Mouse (Mus musculus): ENCODE results near the gene Vkorc1. TPM values are rescaled to one million over a fixed set of nuclear protein-coding genes. Genes with fewer than 3 reads are reported as not detected.

The Vkorc1 gene
- polyA plus RNA-seq, 1 experiment from 2014 or later: 53.2 TPM

GRCm38 (mm10) chr7:127922451-127923275 lies 27.2 kb upstream of the Vkorc1 start:
- peaks cover 77% of the 10 kb centered on the region for H3K36me3 ChIP-seq (ENCODE audit: control insufficient read depth, insufficient read depth, low read length)
- no peaks in the 10 kb centered on the region for H3K27me3 ChIP-seq (ENCODE audit: control insufficient read depth, insufficient read depth, low read length)
- no peaks in the 10 kb centered on the region for H3K9me3 ChIP-seq (ENCODE audit: control insufficient read depth, low read length)
- 87% methylated on average over 6 of the region's 6 CpGs for WGBS
- no peak overlapping the region for H3K4me2 ChIP-seq (ENCODE audit: low read length)
- ATAC-seq (ENCODE audit: low FRiP score, low TSS enrichment) (no peak), DNase-seq (no peak)
- no peaks in the 10 kb centered on the region for H3K4me1 ChIP-seq (ENCODE audit: control insufficient read depth, insufficient read depth, low read length)
- no peak overlapping the region for H3K27ac ChIP-seq (replicated peaks; ENCODE audit: low read depth, low read length)
- H3K9ac ChIP-seq (replicated peaks; ENCODE audit: low read length): no peak overlapping the region
- H3K4me3 ChIP-seq (replicated peaks; ENCODE audit: low read depth, low read length): no peak overlapping the region

- no peak overlapping the region for H3K4me3 ChIP-seq (replicated peaks; ENCODE audit: low read depth, low read length)
- ATAC-seq (ENCODE audit: low FRiP score, low TSS enrichment): no peak
- H3K36me3 ChIP-seq (ENCODE audit: control insufficient read depth, insufficient read depth, low read length): peaks cover 76% of the 10 kb centered on the region
- H3K27ac ChIP-seq (replicated peaks; ENCODE audit: low read depth, low read length): no peak overlapping the region
- H3K4me1 ChIP-seq (ENCODE audit: control insufficient read depth, insufficient read depth, low read length): no peaks in the 10 kb centered on the region
- no peak for DNase-seq
- no peaks in the 10 kb centered on the region for H3K9me3 ChIP-seq (ENCODE audit: control insufficient read depth, low read length)
- no peak overlapping the region for H3K4me2 ChIP-seq (ENCODE audit: low read length)
- WGBS: 62% methylated on average over 8 of the region's 8 CpGs
- no peaks in the 10 kb centered on the region for H3K27me3 ChIP-seq (ENCODE audit: control insufficient read depth, insufficient read depth, low read length)
- H3K9ac ChIP-seq (replicated peaks; ENCODE audit: low read length): no peak overlapping the region
These were observed 26.1 kb upstream of the Vkorc1 start for GRCm38 (mm10) chr7:127921516-127921915.

GRCm38 (mm10) chr7:127919290-127919689 lies 23.9 kb upstream of the Vkorc1 start:
- DNase-seq: no peak
- Histone ChIP-seq H3K4me2 (ENCODE audit: low read length) (no peak overlapping the region), H3K36me3 (ENCODE audit: control insufficient read depth, insufficient read depth, low read length) (peaks cover 71% of the 10 kb centered on the region), H3K9ac (replicated peaks; ENCODE audit: low read length) (no peak overlapping the region), H3K27ac (replicated peaks; ENCODE audit: low read depth, low read length) (no peak overlapping the region), H3K4me1 (ENCODE audit: control insufficient read depth, insufficient read depth, low read length) (no peaks in the 10 kb centered on the region), H3K27me3 (ENCODE audit: control insufficient read depth, insufficient read depth, low read length) (no peaks in the 10 kb centered on the region), H3K4me3 (replicated peaks; ENCODE audit: low read depth, low read length) (no peak overlapping the region), H3K9me3 (ENCODE audit: control insufficient read depth, low read length) (no peaks in the 10 kb centered on the region)
- WGBS: 81% methylated on average over 7 of the region's 7 CpGs
- ATAC-seq (ENCODE audit: low FRiP score, low TSS enrichment): no peak

- Histone ChIP-seq H3K4me2 (ENCODE audit: low read length) (no peak overlapping the region), H3K4me1 (ENCODE audit: control insufficient read depth, insufficient read depth, low read length) (peaks cover 1% of the 10 kb centered on the region), H3K9ac (replicated peaks; ENCODE audit: low read length) (no peak overlapping the region), H3K9me3 (ENCODE audit: control insufficient read depth, low read length) (no peaks in the 10 kb centered on the region), H3K27ac (replicated peaks; ENCODE audit: low read depth, low read length) (no peak overlapping the region), H3K36me3 (ENCODE audit: control insufficient read depth, insufficient read depth, low read length) (peaks cover 61% of the 10 kb centered on the region), H3K27me3 (ENCODE audit: control insufficient read depth, insufficient read depth, low read length) (no peaks in the 10 kb centered on the region), H3K4me3 (replicated peaks; ENCODE audit: low read depth, low read length) (no peak overlapping the region)
- ATAC-seq (ENCODE audit: low FRiP score, low TSS enrichment) (no peak), DNase-seq (peak; percentile 55)
- WGBS: 57% methylated on average over 3 of the region's 3 CpGs
These were observed 22.8 kb upstream of the Vkorc1 start for GRCm38 (mm10) chr7:127918203-127918602.

- Histone ChIP-seq H3K27me3 (ENCODE audit: control insufficient read depth, insufficient read depth, low read length) (no peaks in the 10 kb centered on the region), H3K4me2 (ENCODE audit: low read length) (no peak overlapping the region), H3K4me3 (replicated peaks; ENCODE audit: low read depth, low read length) (no peak overlapping the region), H3K27ac (replicated peaks; ENCODE audit: low read depth, low read length) (no peak overlapping the region), H3K36me3 (ENCODE audit: control insufficient read depth, insufficient read depth, low read length) (peaks cover 37% of the 10 kb centered on the region), H3K9me3 (ENCODE audit: control insufficient read depth, low read length) (no peaks in the 10 kb centered on the region), H3K9ac (replicated peaks; ENCODE audit: low read length) (no peak overlapping the region), H3K4me1 (ENCODE audit: control insufficient read depth, insufficient read depth, low read length) (peaks cover 9% of the 10 kb centered on the region)
- ATAC-seq (ENCODE audit: low FRiP score, low TSS enrichment): no peak
- DNase-seq: no peak
- 96% methylated on average over 12 of the region's 12 CpGs for WGBS
These were observed 19.9 kb upstream of the Vkorc1 start for GRCm38 (mm10) chr7:127915293-127915692.

- Histone ChIP-seq H3K4me3 (replicated peaks; ENCODE audit: low read depth, low read length) (peak overlapping the region; percentile 90), H3K9ac (replicated peaks; ENCODE audit: low read length) (peak overlapping the region; percentile 75), H3K27ac (replicated peaks; ENCODE audit: low read depth, low read length) (peak overlapping the region; percentile 85), H3K9me3 (ENCODE audit: control insufficient read depth, low read length) (no peaks in the 10 kb centered on the region), H3K4me1 (ENCODE audit: control insufficient read depth, insufficient read depth, low read length) (peaks cover 9% of the 10 kb centered on the region), H3K4me2 (ENCODE audit: low read length) (peak overlapping the region; percentile 74), H3K36me3 (ENCODE audit: control insufficient read depth, insufficient read depth, low read length) (peaks cover 42% of the 10 kb centered on the region), H3K27me3 (ENCODE audit: control insufficient read depth, insufficient read depth, low read length) (no peaks in the 10 kb centered on the region)
- WGBS: 29% methylated on average over 4 of the region's 4 CpGs
- ATAC-seq (ENCODE audit: low FRiP score, low TSS enrichment) (no peak), DNase-seq (no peak)
These were observed 17.5 kb upstream of the Vkorc1 start for GRCm38 (mm10) chr7:127912938-127913337.

- Histone ChIP-seq H3K4me1 (ENCODE audit: control insufficient read depth, insufficient read depth, low read length) (peaks cover 9% of the 10 kb centered on the region), H3K27me3 (ENCODE audit: control insufficient read depth, insufficient read depth, low read length) (no peaks in the 10 kb centered on the region), H3K4me3 (replicated peaks; ENCODE audit: low read depth, low read length) (peak within 1 kb of the TSS; percentile 90), H3K4me2 (ENCODE audit: low read length) (peak within 1 kb of the TSS; percentile 74), H3K9ac (replicated peaks; ENCODE audit: low read length) (peak within 1 kb of the TSS; percentile 75), H3K36me3 (ENCODE audit: control insufficient read depth, insufficient read depth, low read length) (peaks cover 43% of the 10 kb centered on the region), H3K9me3 (ENCODE audit: control insufficient read depth, low read length) (no peaks in the 10 kb centered on the region), H3K27ac (replicated peaks; ENCODE audit: low read depth, low read length) (peak within 1 kb of the TSS; percentile 85)
- ATAC-seq (ENCODE audit: low FRiP score, low TSS enrichment) (peak; percentile 95), DNase-seq (peak; percentile 97)
- 1% methylated on average over 40 of the region's 40 CpGs for WGBS
These were observed 16.9 kb upstream of the Vkorc1 start, which contains the start of gene Kat8 for GRCm38 (mm10) chr7:127912190-127912871. Gene Kat8 (plus strand): TSS chr7:127912516.

- ATAC-seq (ENCODE audit: low FRiP score, low TSS enrichment) (no peak), DNase-seq (no peak)
- Histone ChIP-seq H3K27me3 (ENCODE audit: control insufficient read depth, insufficient read depth, low read length) (no peaks in the 10 kb centered on the region), H3K4me2 (ENCODE audit: low read length) (no peak overlapping the region), H3K9me3 (ENCODE audit: control insufficient read depth, low read length) (no peaks in the 10 kb centered on the region), H3K4me1 (ENCODE audit: control insufficient read depth, insufficient read depth, low read length) (peaks cover 14% of the 10 kb centered on the region), H3K4me3 (replicated peaks; ENCODE audit: low read depth, low read length) (no peak overlapping the region), H3K27ac (replicated peaks; ENCODE audit: low read depth, low read length) (no peak overlapping the region), H3K36me3 (ENCODE audit: control insufficient read depth, insufficient read depth, low read length) (peaks cover 40% of the 10 kb centered on the region), H3K9ac (replicated peaks; ENCODE audit: low read length) (no peak overlapping the region)
- 89% methylated on average over 4 of the region's 4 CpGs for WGBS
These were observed 13.2 kb upstream of the Vkorc1 start for GRCm38 (mm10) chr7:127908656-127909055.

All from midbrain, embryonic 14.5 days (tissue).